Mouse (Mus musculus) right cerebral cortex, postnatal 4 days (tissue): Measurements from ENCODE around the gene Siva1.
A peak's percentile ranks its signal among the peaks of the same experiment; 100 is the strongest.

ENCODE experiments used
- DNase-seq: peaks from one replicate; pipeline ENCODE4 v3.0.0-alpha.2; 2022

The Siva1 gene

DNA sequence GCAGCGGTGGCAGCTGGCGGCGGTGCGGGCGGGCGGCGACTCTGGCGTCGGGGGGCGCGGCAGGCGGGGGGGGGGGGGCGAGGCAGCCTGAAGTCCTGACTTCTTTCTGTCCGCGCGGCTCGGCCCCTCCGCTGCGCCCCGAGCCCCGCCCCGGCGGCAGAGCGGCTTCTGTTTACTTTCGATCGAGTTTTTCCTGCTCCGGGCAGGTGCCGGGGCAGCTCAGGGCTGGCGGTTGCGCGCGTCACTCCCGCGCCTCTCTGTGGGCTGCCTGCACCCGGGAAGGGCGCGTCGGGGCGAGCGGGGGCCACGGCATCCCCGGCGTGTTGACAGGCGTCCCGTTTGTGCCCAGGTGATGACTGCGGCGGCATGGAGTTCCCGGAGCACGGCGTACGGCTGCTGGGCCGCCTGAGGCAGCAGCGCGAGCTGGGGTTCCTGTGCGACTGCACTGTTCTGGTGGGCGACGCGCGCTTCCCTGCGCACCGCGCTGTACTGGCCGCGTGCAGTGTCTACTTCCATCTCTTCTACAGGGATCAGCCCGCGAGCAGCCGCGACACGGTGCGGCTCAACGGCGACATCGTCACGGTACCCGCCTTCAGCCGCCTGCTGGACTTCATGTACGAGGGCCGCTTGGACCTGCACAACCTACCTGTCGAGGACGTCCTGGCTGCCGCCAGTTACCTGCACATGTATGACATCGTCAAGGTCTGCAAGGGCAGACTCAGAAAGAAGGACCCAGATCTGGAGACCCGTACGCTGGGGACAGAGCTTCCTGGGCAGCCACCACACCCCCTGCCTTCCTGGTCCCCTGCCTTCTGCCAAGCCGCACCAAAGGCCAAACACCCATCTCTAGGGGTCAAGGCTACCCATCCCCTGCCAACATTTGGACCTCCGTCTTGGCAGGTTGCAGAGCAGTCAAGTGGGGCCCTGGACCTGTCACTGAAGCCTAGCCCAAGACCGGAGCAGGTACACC is 34.8 kb downstream of the Siva1 start:
- no peak for DNase-seq

DNA sequence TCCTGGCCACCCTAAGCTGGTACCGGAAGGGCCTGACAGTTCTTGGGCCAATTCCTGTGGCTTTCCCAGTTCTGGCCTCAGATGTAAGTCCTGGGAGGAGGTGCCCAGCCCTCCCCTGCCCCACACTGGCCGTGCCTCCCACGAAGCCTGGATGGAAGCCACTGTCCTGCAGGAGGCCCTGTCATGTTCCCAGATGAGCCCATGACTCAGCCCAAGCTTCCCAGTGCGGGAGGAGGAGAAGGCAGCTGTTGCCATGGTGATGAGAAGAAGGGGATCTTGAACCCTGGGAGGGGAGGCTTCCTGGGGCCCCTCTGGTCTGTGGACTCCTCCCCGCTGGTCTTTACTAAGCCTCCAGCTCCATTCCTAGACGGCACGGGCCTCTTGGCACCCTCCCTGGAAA is 38.9 kb downstream of the Siva1 start:
- no peak for DNase-seq

DNA sequence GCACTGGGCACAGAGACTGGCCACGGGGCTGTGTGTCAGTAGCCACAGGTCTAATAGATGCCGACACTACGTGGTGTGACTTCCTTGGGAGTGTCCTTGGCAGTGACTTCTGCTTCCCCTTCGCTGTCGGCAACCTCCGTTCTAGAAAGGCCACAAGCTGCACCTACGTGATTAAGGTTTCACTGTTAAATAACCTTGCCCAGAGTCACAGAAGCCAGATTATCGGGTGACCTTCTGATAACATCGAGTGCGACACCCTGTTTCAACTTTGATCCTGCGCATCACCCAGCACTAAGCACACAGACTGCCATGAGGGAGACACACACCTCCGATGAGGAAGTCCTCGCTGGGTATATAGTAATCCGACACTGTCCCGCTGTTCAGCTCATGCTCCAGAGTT is 44.0 kb downstream of the Siva1 start:
- no peak for DNase-seq

DNA sequence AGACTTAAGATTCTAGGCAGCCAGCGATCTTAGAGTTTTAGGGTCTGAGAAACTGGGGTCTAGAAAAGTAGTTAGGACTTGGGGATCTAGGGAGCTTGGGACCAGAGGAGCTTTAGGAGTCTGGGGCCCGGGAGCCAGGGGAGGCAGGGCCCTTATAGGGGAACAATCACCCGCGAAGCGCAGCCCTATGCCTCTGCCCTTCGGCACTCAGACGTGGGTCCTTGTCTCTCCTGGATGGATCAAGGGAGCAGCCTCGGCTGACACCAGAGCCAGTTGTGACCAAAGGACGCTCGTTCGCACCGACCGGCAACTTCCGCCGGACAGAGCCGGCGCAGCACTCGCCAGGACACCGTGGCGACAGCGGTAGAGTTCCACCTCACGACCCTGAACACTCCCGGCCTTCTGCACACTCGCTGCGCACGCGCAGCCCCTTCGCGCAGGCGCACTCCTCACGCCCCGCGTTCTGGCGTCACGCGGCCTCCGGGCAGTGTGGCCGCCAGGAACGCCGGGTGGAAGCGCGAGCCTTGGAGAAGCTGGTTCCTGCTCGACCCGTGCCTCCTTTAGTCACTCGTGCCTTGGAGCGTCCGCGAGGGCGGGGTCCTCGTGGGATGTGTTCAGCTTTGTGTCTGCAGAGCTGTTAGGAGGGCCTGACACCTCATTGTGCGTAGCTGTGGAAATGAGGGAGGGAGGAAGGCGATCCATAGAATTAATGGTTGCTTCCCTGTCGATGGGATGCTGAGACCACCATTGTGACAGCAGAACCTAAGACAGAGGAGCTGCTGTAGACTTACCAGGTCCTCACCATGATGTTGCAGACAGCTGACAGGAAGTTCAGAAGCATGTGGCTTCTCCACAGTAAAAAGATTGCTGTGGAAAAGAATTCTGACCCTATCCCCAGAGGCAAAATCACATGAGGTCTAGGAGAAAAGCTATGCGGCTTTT is 49.0 kb downstream of the Siva1 start:
- peak; percentile 96 for DNase-seq

DNA sequence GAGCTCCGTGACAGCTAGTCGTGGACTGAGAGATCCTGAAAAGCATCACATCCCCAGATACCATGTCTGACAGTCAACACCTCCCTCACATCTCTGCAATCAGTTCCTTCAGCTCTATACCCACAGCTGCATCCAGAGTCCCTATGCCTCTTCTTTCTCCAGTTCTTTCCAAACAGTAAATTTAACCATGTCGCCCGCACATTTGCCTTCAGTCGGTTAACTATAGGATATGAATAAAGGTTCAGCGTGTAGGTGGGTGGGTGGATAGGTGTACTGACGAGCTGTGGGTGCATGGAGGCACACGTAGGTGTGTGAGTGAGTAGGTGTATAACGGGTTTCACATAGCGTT is 49.6 kb downstream of the Siva1 start:
- DNase-seq = no peak

DNA sequence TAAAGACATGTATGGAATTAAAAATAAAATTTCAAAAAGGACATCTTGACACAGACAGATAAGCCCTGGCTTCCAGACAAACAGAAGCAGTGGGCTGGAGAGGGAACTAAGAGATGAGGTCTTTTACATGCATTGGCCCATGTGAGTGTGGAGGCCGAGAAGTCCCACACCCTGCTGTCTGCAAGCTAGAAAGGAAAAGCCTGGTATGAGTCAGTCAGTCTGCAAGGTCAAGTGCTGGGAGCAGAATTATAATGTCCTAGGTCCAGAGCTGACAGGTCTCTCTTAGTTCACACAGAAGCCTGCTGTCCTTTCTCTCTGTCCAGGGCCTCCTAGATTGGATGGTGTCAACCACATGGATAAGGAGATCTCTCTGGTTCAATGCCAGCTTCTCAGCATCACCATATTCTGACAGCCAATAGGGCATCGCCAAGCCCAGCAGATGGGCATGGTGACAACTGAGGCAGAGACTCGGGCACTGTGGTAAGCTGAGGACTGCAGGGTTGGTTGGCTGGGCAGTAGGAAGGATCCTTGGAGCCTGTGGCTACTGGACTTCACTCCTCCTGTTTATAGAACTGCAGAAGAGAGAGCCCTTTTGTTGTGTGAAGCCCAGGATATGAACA is 52.4 kb downstream of the Siva1 start:
- DNase-seq = no peak
